Mouse (Mus musculus): Measurements from ENCODE around the gene Olfr47. TPM values are rescaled to one million over a fixed set of nuclear protein-coding genes. Genes with fewer than 3 reads are reported as not detected.
"Not testable (repeated sequence)": the region's sequence is repeated elsewhere in the genome, so short reads cannot be mapped to it uniquely, and the experiment has no call there.

Olfr47 gene
- polyA plus RNA-seq (2014; fragmentation: Nextera tagmentation; extraction: Ambion mirVana), result not detected in 2 replicates

DNA sequence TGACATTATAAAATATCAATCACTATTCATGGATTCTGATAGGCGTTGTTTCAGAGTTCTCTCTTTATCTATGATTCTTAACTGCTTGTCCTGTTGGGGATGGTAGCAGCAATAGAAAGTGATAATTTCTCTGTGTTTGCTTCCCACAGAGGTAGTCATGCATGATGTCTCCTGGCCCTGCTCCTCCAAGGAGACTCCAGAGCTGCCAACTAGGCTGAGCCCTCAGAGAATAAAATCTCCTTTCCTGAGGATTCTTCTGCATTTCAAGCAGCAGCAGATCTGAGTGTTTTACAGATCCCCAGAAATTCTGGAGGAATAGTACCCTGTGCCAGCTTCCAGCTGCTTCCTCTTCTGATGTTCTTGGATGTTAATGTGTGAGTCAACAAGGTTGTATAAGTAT is at the start of gene Olfr47:
Olfr47 (plus strand) TSS at position 275 of the 400 bp plus-strand sequence.
- not testable (repeated sequence) for H3K27ac ChIP-seq (ENCODE audit: low read length); H3K9ac ChIP-seq (replicated peaks; ENCODE audit: low read depth, low read length); H3K4me1 ChIP-seq (ENCODE audit: control insufficient read depth, insufficient read depth, low read length); ATAC-seq (ENCODE audit: insufficient number of reproducible peaks, insufficient read depth, low FRiP score, low read depth); H3K27me3 ChIP-seq (ENCODE audit: control insufficient read depth, insufficient read depth, low read length); H3K4me3 ChIP-seq (ENCODE audit: low read depth, low read length); H3K4me2 ChIP-seq (replicated peaks; ENCODE audit: low read depth, low read length); H3K36me3 ChIP-seq (ENCODE audit: control insufficient read depth, insufficient read depth, low read length); H3K9me3 ChIP-seq (ENCODE audit: control insufficient read depth, low read depth, low read length)
- WGBS, result 90% methylated on average over 1 of the region's 1 CpGs

DNA sequence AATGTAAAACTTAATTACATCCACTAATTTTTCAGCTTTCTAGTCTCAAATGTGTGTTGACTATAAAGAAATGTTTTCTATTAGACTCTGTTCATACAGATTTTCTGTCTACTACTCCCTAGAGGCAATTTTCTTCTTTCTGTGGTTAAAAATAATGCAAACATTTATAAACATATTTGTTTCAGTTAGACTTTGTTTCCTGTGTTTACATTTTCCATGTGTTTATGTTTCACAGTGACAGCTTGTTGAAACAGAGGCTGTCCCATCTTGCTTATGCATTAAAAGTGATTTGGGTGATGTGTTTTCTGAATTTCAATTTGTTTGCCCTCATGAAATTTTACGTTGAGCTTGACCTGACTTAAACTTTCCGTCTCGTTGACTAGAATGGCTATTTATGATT is 40.3 kb upstream of the Olfr47 start:
- Histone ChIP-seq H3K4me2 (replicated peaks; ENCODE audit: low read depth, low read length) (no peak overlapping the region), H3K9me3 (ENCODE audit: control insufficient read depth, low read depth, low read length) (no peaks in the 10 kb centered on the region), H3K36me3 (ENCODE audit: control insufficient read depth, insufficient read depth, low read length) (no peaks in the 10 kb centered on the region), H3K4me1 (ENCODE audit: control insufficient read depth, insufficient read depth, low read length) (no peaks in the 10 kb centered on the region), H3K27ac (ENCODE audit: low read length) (no peak overlapping the region), H3K27me3 (ENCODE audit: control insufficient read depth, insufficient read depth, low read length) (no peaks in the 10 kb centered on the region), H3K9ac (replicated peaks; ENCODE audit: low read depth, low read length) (no peak overlapping the region), H3K4me3 (ENCODE audit: low read depth, low read length) (no peak overlapping the region)
- 42% methylated on average over 3 of the region's 3 CpGs for WGBS
- ATAC-seq (ENCODE audit: insufficient number of reproducible peaks, insufficient read depth, low FRiP score, low read depth), result no peak

DNA sequence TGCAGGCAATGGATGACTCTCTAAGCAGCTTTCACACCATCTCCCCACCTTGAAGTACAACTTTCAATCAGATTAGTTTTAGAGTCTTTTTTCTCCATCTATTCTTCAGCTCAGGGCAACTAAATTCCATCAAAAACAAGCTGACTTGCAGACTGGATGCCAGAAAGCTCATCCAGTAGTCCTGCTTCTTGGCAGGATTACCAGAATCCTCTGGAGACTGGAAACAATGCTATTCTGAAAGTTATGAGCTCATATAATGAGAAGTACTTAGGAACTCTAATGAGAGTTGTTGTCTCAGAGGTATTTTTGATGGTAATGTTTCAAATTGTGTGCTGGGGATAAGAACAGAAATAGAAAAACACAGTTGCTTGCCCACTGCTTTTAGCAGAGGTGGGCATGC is 34.5 kb upstream of the Olfr47 start, which contains the start of gene Olfr435:
Olfr435 (plus strand) TSS at position 366 of the 400 bp plus-strand sequence.
- Histone ChIP-seq H3K27ac (ENCODE audit: low read length) (no peak within 1 kb of the TSS), H3K4me3 (ENCODE audit: low read depth, low read length) (no peak within 1 kb of the TSS), H3K4me1 (ENCODE audit: control insufficient read depth, insufficient read depth, low read length) (no peaks in the 10 kb centered on the region), H3K4me2 (replicated peaks; ENCODE audit: low read depth, low read length) (no peak within 1 kb of the TSS), H3K9me3 (ENCODE audit: control insufficient read depth, low read depth, low read length) (no peaks in the 10 kb centered on the region), H3K36me3 (ENCODE audit: control insufficient read depth, insufficient read depth, low read length) (no peaks in the 10 kb centered on the region), H3K27me3 (ENCODE audit: control insufficient read depth, insufficient read depth, low read length) (no peaks in the 10 kb centered on the region), H3K9ac (replicated peaks; ENCODE audit: low read depth, low read length) (no peak within 1 kb of the TSS)
- no peak for ATAC-seq (ENCODE audit: insufficient number of reproducible peaks, insufficient read depth, low FRiP score, low read depth)

DNA sequence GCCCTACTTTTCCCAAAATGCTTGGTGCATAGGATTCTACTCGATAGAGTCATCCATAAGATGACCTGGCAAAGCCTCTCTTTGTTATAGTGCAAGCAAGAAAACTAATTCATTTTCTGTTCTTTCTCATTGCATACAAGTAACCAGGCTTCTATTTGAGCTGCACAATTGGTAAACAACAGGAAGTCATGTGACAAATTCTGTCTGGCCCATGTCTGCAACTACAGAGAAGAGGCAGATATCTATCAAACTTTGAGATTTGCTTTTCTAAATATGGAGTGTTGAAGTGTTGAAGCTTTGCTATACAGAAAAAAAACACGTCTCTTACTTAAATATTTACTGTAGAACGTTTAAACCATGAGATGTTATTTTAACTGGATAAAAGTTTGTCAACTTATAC is 33.2 kb upstream of the Olfr47 start:
- no peak overlapping the region for H3K4me3 ChIP-seq (ENCODE audit: low read depth, low read length)
- no peak overlapping the region for H3K4me2 ChIP-seq (replicated peaks; ENCODE audit: low read depth, low read length)
- H3K4me1 ChIP-seq (ENCODE audit: control insufficient read depth, insufficient read depth, low read length), result no peaks in the 10 kb centered on the region
- H3K9me3 ChIP-seq (ENCODE audit: control insufficient read depth, low read depth, low read length), result no peaks in the 10 kb centered on the region
- H3K27ac ChIP-seq (ENCODE audit: low read length), result no peak overlapping the region
- WGBS, result 49% methylated on average over 3 of the region's 3 CpGs
- no peaks in the 10 kb centered on the region for H3K27me3 ChIP-seq (ENCODE audit: control insufficient read depth, insufficient read depth, low read length)
- no peak overlapping the region for H3K9ac ChIP-seq (replicated peaks; ENCODE audit: low read depth, low read length)
- no peaks in the 10 kb centered on the region for H3K36me3 ChIP-seq (ENCODE audit: control insufficient read depth, insufficient read depth, low read length)
- no peak for ATAC-seq (ENCODE audit: insufficient number of reproducible peaks, insufficient read depth, low FRiP score, low read depth)

DNA sequence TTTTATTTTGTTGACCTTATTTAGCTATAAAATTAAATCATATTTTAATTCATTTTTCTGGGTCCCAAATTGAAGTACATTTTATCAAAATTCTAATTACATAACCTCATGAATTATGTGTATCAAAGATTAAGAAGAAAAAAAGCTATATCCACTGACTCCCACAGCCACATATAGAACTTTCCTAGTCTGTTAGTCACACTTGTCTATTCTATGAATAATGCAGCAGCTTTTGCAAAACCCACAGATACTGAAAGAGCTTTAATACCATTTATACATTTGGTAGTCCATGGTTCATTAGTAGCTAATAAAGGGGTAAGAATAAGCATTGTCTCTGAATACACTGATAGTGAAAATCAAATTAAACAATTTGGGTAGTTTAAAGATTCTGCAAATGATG is 28.5 kb upstream of the Olfr47 start:
- Histone ChIP-seq H3K36me3 (ENCODE audit: control insufficient read depth, insufficient read depth, low read length) (no peaks in the 10 kb centered on the region), H3K4me2 (replicated peaks; ENCODE audit: low read depth, low read length) (no peak overlapping the region), H3K27me3 (ENCODE audit: control insufficient read depth, insufficient read depth, low read length) (no peaks in the 10 kb centered on the region), H3K27ac (ENCODE audit: low read length) (no peak overlapping the region), H3K4me3 (ENCODE audit: low read depth, low read length) (no peak overlapping the region), H3K9ac (replicated peaks; ENCODE audit: low read depth, low read length) (no peak overlapping the region), H3K9me3 (ENCODE audit: control insufficient read depth, low read depth, low read length) (no peaks in the 10 kb centered on the region), H3K4me1 (ENCODE audit: control insufficient read depth, insufficient read depth, low read length) (no peaks in the 10 kb centered on the region)
- ATAC-seq (ENCODE audit: insufficient number of reproducible peaks, insufficient read depth, low FRiP score, low read depth), result no peak

DNA sequence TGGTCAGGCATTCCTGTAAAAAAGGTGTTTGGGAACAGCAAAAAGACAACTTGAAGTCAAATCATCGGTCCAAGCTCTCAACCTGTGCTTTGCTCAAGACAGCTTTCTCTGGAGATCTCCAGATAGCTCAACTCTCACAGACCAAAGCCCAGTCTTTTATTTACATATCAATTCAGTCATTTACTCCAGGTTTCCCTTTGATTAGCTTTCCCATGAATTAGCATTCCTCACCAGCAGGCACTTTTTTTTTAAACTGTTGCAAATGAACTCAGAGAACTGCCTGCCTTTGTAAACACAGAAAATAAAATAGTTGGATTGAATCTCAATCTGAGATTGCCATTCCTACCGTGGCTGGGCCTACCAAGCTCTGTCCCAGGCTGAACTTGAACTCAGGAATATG is 26.0 kb upstream of the Olfr47 start:
- 44% methylated on average over 2 of the region's 2 CpGs for WGBS
- Histone ChIP-seq H3K9ac (replicated peaks; ENCODE audit: low read depth, low read length) (no peak overlapping the region), H3K4me3 (ENCODE audit: low read depth, low read length) (no peak overlapping the region), H3K4me1 (ENCODE audit: control insufficient read depth, insufficient read depth, low read length) (no peaks in the 10 kb centered on the region), H3K9me3 (ENCODE audit: control insufficient read depth, low read depth, low read length) (no peaks in the 10 kb centered on the region), H3K27ac (ENCODE audit: low read length) (no peak overlapping the region), H3K36me3 (ENCODE audit: control insufficient read depth, insufficient read depth, low read length) (no peaks in the 10 kb centered on the region), H3K4me2 (replicated peaks; ENCODE audit: low read depth, low read length) (no peak overlapping the region), H3K27me3 (ENCODE audit: control insufficient read depth, insufficient read depth, low read length) (no peaks in the 10 kb centered on the region)
- no peak for ATAC-seq (ENCODE audit: insufficient number of reproducible peaks, insufficient read depth, low FRiP score, low read depth)

DNA sequence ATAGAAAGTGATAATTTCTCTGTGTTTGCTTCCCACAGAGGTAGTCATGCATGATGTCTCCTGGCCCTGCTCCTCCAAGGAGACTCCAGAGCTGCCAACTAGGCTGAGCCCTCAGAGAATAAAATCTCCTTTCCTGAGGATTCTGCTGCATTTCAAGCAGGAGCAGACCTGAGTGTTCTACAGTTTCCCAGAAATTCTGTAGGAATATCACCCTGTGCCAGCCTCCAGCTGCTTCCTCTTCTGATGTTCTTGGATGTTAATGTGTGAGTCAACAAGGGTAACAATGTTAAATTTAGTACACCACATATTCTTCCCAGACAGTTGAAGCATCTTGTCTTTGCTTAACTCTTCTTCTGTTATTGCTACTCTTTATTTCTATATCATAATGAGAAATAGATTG is 18.5 kb upstream of the Olfr47 start, which contains the start of gene Olfr434:
Olfr434 (plus strand) TSS at position 149 of the 400 bp plus-strand sequence.
- H3K4me3 ChIP-seq (ENCODE audit: low read depth, low read length); H3K27ac ChIP-seq (ENCODE audit: low read length); ATAC-seq (ENCODE audit: insufficient number of reproducible peaks, insufficient read depth, low FRiP score, low read depth); H3K36me3 ChIP-seq (ENCODE audit: control insufficient read depth, insufficient read depth, low read length); H3K9me3 ChIP-seq (ENCODE audit: control insufficient read depth, low read depth, low read length); H3K27me3 ChIP-seq (ENCODE audit: control insufficient read depth, insufficient read depth, low read length); H3K4me1 ChIP-seq (ENCODE audit: control insufficient read depth, insufficient read depth, low read length); H3K9ac ChIP-seq (replicated peaks; ENCODE audit: low read depth, low read length); H3K4me2 ChIP-seq (replicated peaks; ENCODE audit: low read depth, low read length): not testable (repeated sequence)

DNA sequence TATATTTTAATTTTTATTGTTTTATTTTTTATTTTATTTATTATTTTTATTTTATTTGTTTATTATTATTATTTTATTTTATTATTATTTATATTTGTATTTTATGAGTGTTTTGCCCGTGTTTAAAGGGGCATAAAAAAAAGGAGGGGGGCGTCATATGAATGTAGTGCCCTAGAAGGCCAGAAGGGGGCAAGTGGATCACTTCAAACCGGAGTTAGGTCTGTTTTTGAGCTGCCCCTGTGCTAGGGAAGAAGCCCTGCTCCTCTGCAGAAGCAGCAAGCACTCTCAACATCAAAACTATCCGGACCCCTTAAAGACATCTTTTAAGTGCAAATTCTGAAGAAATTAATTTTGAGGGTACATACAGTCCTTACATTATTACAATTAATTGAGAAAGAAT is 10.7 kb downstream of the Olfr47 start:
- H3K4me1 ChIP-seq (ENCODE audit: control insufficient read depth, insufficient read depth, low read length), result no peaks in the 10 kb centered on the region
- no peak overlapping the region for H3K9ac ChIP-seq (replicated peaks; ENCODE audit: low read depth, low read length)
- H3K27me3 ChIP-seq (ENCODE audit: control insufficient read depth, insufficient read depth, low read length), result no peaks in the 10 kb centered on the region
- H3K9me3 ChIP-seq (ENCODE audit: control insufficient read depth, low read depth, low read length), result no peaks in the 10 kb centered on the region
- WGBS, result 11% methylated on average over 4 of the region's 4 CpGs
- H3K4me2 ChIP-seq (replicated peaks; ENCODE audit: low read depth, low read length), result no peak overlapping the region
- ATAC-seq (ENCODE audit: insufficient number of reproducible peaks, insufficient read depth, low FRiP score, low read depth), result no peak
- no peak overlapping the region for H3K27ac ChIP-seq (ENCODE audit: low read length)
- H3K36me3 ChIP-seq (ENCODE audit: control insufficient read depth, insufficient read depth, low read length), result no peaks in the 10 kb centered on the region
- no peak overlapping the region for H3K4me3 ChIP-seq (ENCODE audit: low read depth, low read length)

DNA sequence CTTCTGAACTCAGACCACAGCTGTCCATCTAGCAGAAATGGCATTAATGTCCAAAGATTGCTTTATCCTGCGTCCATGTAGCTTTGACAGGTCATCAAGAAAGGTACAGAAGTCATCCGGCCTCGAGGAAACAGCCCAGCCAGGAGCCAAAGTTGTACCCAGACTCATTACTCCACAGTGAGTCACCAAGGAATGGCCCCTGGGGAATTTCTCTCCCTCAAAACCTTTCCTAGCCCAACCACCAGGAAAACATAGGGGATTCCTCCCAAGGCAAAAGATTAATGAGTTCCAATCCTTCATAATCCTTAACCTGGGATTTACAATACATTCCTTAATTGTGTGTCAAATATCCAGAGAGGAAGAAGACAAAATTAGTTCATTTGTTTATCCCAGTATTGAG is 16.1 kb downstream of the Olfr47 start:
- Histone ChIP-seq H3K4me1 (ENCODE audit: control insufficient read depth, insufficient read depth, low read length) (no peaks in the 10 kb centered on the region), H3K27me3 (ENCODE audit: control insufficient read depth, insufficient read depth, low read length) (no peaks in the 10 kb centered on the region), H3K27ac (ENCODE audit: low read length) (no peak overlapping the region), H3K9me3 (ENCODE audit: control insufficient read depth, low read depth, low read length) (no peaks in the 10 kb centered on the region), H3K4me2 (replicated peaks; ENCODE audit: low read depth, low read length) (no peak overlapping the region), H3K9ac (replicated peaks; ENCODE audit: low read depth, low read length) (no peak overlapping the region), H3K4me3 (ENCODE audit: low read depth, low read length) (no peak overlapping the region), H3K36me3 (ENCODE audit: control insufficient read depth, insufficient read depth, low read length) (no peaks in the 10 kb centered on the region)
- no peak for ATAC-seq (ENCODE audit: insufficient number of reproducible peaks, insufficient read depth, low FRiP score, low read depth)
- 51% methylated on average over 3 of the region's 3 CpGs for WGBS

Data from stomach, embryonic 14.5 days (tissue).